Mouse (Mus musculus) limb, embryonic 13.5 days (tissue): ENCODE results near the gene Gpr108. TPM values are rescaled to one million over a fixed set of nuclear protein-coding genes. Genes with fewer than 3 reads are reported as not detected.

Experiments used
- ATAC-seq: fragments of 200-750 bp; cut with Nextera tagmentation; 2 replicates; pipeline ENCODE4 v1.8.0; 2017; ENCODE audit warnings: low read depth, moderate number of reproducible peaks, moderate TSS enrichment; ENCODE audit not compliant: low FRiP score
- H3K27ac ChIP-seq: fragments of 300-500 bp; sonication (generic); 2 replicates; pipeline ENCODE4 v1.5.1; 2015; ENCODE audit warnings: inconsistent platforms, mild to moderate bottlenecking, moderate library complexity
- H3K27me3 ChIP-seq: fragments of 300-500 bp; sonication (generic); 2 replicates; pipeline ENCODE4 v1.6.1; 2015; ENCODE audit warnings: mild to moderate bottlenecking, inconsistent platforms
- H3K36me3 ChIP-seq: fragments of 300-500 bp; sonication (generic); 2 replicates; pipeline ENCODE4 v1.6.1; 2015; ENCODE audit warnings: inconsistent platforms, mild to moderate bottlenecking, moderate library complexity
- H3K4me1 ChIP-seq: fragments of 300-500 bp; sonication (generic); 2 replicates; pipeline ENCODE4 v1.6.1; 2015; ENCODE audit warnings: inconsistent platforms
- H3K4me2 ChIP-seq: fragments of 300-500 bp; sonication (generic); replicated peaks from 2 replicates; pipeline ENCODE4 v1.6.1; 2015; ENCODE audit warnings: inconsistent platforms, mild to moderate bottlenecking, moderate library complexity
- H3K4me3 ChIP-seq: fragments of 300-500 bp; sonication (generic); 2 replicates; pipeline ENCODE4 v1.5.1; 2015; ENCODE audit warnings: moderate library complexity, mild to moderate bottlenecking, inconsistent platforms
- H3K9ac ChIP-seq: fragments of 300-500 bp; sonication (generic); 2 replicates; pipeline ENCODE4 v1.6.1; 2015; ENCODE audit warnings: mild to moderate bottlenecking, inconsistent platforms
- H3K9me3 ChIP-seq: fragments of 300-500 bp; sonication (generic); 2 replicates; pipeline ENCODE4 v1.6.1; 2016; ENCODE audit warnings: inconsistent platforms
- WGBS: fragments of 180-500 bp; shearing (Covaris S2); methylation state at CpG from one replicate; pipeline ENCODE4 v1.1.7; 2015; 5-methylcytosine and 5-hydroxymethylcytosine counted together
- polyA plus RNA-seq: library from polyadenylated mRNA; unstranded; fragments of >200 nt; fragmentation: Nextera tagmentation; extraction: Ambion mirVana; gene quantifications from 2 replicates; pipeline ENCODE4 v1.2.1, GENCODE M21; 2015

Gene Gpr108
- polyA plus RNA-seq, 1 experiment from 2014 or later = 34.5 TPM

GRCm38 (mm10) chr17:57233038-57233437, 15.2 kb downstream of the Gpr108 start:
- WGBS = 43% methylated on average over 7 of the region's 7 CpGs
- 0 out of 2 replicates have a peak, but pooled peaks have one; percentile 9 for ATAC-seq
- Histone ChIP-seq H3K4me3 (no peak overlapping the region), H3K4me2 (no peak overlapping the region), H3K4me1 (no peaks in the 10 kb centered on the region), H3K9me3 (no peaks in the 10 kb centered on the region), H3K36me3 (peaks cover 39% of the 10 kb centered on the region), H3K27me3 (peaks cover 4% of the 10 kb centered on the region; the same call in 1 of the 2 replicates), H3K27ac (no peak overlapping the region), H3K9ac (no peak overlapping the region)

GRCm38 (mm10) chr17:57232200-57232599, 16.0 kb downstream of the Gpr108 start:
- WGBS = 79% methylated on average over 1 of the region's 1 CpGs
- H3K9me3 ChIP-seq = no peaks in the 10 kb centered on the region
- no peaks in the 10 kb centered on the region for H3K4me1 ChIP-seq
- no peak overlapping the region for H3K4me2 ChIP-seq
- peaks cover 4% of the 10 kb centered on the region; the same call in 1 of the 2 replicates for H3K27me3 ChIP-seq
- no peak overlapping the region for H3K27ac ChIP-seq
- H3K36me3 ChIP-seq = peaks cover 31% of the 10 kb centered on the region
- H3K9ac ChIP-seq = no peak overlapping the region
- no peak for ATAC-seq
- H3K4me3 ChIP-seq = no peak overlapping the region

- Histone ChIP-seq H3K4me1 (no peaks in the 10 kb centered on the region), H3K36me3 (peaks cover 22% of the 10 kb centered on the region), H3K27me3 (peaks cover 9% of the 10 kb centered on the region; the same call in 1 of the 2 replicates), H3K4me3 (no peak overlapping the region), H3K9ac (no peak overlapping the region), H3K4me2 (no peak overlapping the region), H3K9me3 (no peaks in the 10 kb centered on the region), H3K27ac (no peak overlapping the region)
- no peak for ATAC-seq
Observed at GRCm38 (mm10) chr17:57231321-57231771, 16.9 kb downstream of the Gpr108 start.

- no peak overlapping the region for H3K4me3 ChIP-seq
- H3K4me2 ChIP-seq = no peak overlapping the region
- 59% methylated on average over 6 of the region's 6 CpGs for WGBS
- H3K27ac ChIP-seq = no peak overlapping the region
- no peak overlapping the region for H3K9ac ChIP-seq
- peaks cover 15% of the 10 kb centered on the region; the same call in 1 of the 2 replicates for H3K27me3 ChIP-seq
- H3K36me3 ChIP-seq = peaks cover 16% of the 10 kb centered on the region
- no peak for ATAC-seq
- no peaks in the 10 kb centered on the region for H3K9me3 ChIP-seq
- H3K4me1 ChIP-seq = no peaks in the 10 kb centered on the region
Observed at GRCm38 (mm10) chr17:57230728-57231125, 17.5 kb downstream of the Gpr108 start.

DNA sequence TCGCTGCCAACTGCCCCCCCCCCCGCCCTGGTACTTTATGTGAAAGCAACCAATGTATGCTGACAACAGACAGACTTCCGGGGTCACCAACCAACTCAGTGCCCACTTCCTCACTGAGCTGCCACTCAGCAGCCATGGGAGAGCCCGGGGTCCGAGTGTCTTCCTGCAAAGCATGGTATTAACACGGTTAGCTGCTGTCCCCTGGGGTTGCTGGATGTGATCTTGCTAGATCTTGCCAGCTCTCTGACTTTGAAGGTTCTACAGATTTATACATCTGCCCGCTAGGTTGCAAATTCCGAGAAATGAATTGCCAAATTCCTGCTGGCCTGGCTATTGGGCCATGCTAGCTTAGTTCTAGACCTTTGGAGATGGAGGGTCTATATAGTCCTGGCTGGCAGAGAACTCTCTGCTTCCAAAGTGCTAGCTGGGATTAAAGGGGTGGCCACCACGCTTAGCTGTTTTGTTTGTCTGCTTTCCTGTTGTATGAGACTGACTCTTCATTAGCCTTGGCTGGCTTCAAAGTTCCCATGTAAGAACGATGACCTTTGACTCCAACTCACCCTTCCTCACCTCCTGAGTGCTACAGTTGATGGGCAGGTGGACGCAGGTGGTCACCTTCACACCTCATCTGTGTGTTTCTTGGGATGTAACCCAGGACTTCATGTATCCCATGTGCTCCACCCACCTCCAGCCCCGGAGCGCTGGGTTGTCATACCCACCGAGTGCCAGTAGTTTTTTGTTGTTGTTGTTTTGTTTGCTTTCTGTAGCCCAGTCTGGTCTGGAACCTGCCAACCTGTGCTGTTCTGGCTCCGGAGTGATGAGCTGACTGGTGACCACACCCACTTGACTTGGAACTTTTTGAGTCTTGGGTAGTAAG, 18.2 kb downstream of the Gpr108 start:
- H3K4me2 ChIP-seq = no peak overlapping the region
- H3K27ac ChIP-seq = no peak overlapping the region
- 81% methylated on average over 15 of the region's 15 CpGs for WGBS
- no peaks in the 10 kb centered on the region for H3K4me1 ChIP-seq
- H3K27me3 ChIP-seq = peaks cover 21% of the 10 kb centered on the region; the same call in 1 of the 2 replicates
- H3K9me3 ChIP-seq = no peaks in the 10 kb centered on the region
- peaks cover 10% of the 10 kb centered on the region for H3K36me3 ChIP-seq
- no peak overlapping the region for H3K9ac ChIP-seq
- H3K4me3 ChIP-seq = no peak overlapping the region
- ATAC-seq = no peak

- Histone ChIP-seq H3K36me3 (no peaks in the 10 kb centered on the region), H3K27me3 (peaks cover 33% of the 10 kb centered on the region; the same call in 1 of the 2 replicates)
- 76% methylated on average over 3 of the region's 3 CpGs for WGBS
Observed at GRCm38 (mm10) chr17:57228873-57229272, 19.4 kb downstream of the Gpr108 start.

GRCm38 (mm10) chr17:57228014-57228413, 20.2 kb downstream of the Gpr108 start, which contains the start of gene C3:
TSS of gene C3 (minus strand) at chr17:57228136.
- 68% methylated on average over 3 of the region's 3 CpGs for WGBS
- H3K4me3 ChIP-seq = no peak within 1 kb of the TSS

More at GRCm38 (mm10) chr17:57228873-57229272, 19.4 kb downstream of the Gpr108 start:
- no peaks in the 10 kb centered on the region for H3K9me3 ChIP-seq
- H3K4me3 ChIP-seq = no peak overlapping the region
- no peak overlapping the region for H3K9ac ChIP-seq
- no peak for ATAC-seq
- H3K4me1 ChIP-seq = no peaks in the 10 kb centered on the region
- no peak overlapping the region for H3K4me2 ChIP-seq
- H3K27ac ChIP-seq = no peak overlapping the region

DNA sequence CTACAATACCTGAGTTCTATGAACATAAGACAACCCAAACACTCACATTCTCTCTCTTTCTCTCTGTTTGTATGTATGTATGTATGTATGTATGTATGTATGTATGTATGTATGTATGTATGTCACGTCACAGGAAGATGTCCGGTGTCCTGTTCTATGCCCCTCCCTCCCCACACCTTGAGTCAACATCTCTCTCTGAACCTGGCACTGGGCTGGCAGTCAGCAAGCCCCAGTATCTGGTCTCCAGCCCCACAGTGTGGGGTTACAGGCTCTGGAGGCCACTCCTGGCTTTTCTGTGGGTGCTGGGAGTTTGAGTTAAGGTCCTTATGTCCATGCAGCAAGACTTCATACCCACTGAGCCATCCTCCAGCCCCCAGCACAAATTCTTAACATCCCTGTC, 20.8 kb downstream of the Gpr108 start:
- Histone ChIP-seq H3K36me3 (no peaks in the 10 kb centered on the region), H3K4me1 (no peaks in the 10 kb centered on the region), H3K27me3 (peaks cover 45% of the 10 kb centered on the region; the same call in 1 of the 2 replicates), H3K27ac (no peak overlapping the region), H3K4me3 (no peak overlapping the region), H3K9me3 (no peaks in the 10 kb centered on the region), H3K4me2 (no peak overlapping the region), H3K9ac (no peak overlapping the region)
- ATAC-seq = no peak
- 100% methylated on average over 2 of the region's 2 CpGs for WGBS

More at GRCm38 (mm10) chr17:57228014-57228413, 20.2 kb downstream of the Gpr108 start, which contains the start of gene C3:
- H3K27ac ChIP-seq = no peak within 1 kb of the TSS
- H3K27me3 ChIP-seq = peaks cover 41% of the 10 kb centered on the region; the same call in 1 of the 2 replicates
- H3K4me1 ChIP-seq = no peaks in the 10 kb centered on the region
- H3K36me3 ChIP-seq = no peaks in the 10 kb centered on the region
- H3K9me3 ChIP-seq = no peaks in the 10 kb centered on the region
- H3K9ac ChIP-seq = no peak within 1 kb of the TSS
- ATAC-seq = no peak
- H3K4me2 ChIP-seq = no peak within 1 kb of the TSS

GRCm38 (mm10) chr17:57223313-57223712, 24.9 kb downstream of the Gpr108 start:
- Histone ChIP-seq H3K4me2 (no peak overlapping the region), H3K9me3 (no peaks in the 10 kb centered on the region), H3K36me3 (no peaks in the 10 kb centered on the region), H3K27me3 (peaks cover 42% of the 10 kb centered on the region), H3K27ac (no peak overlapping the region), H3K9ac (no peak overlapping the region), H3K4me1 (no peaks in the 10 kb centered on the region), H3K4me3 (no peak overlapping the region)
- no peak for ATAC-seq
- WGBS = 78% methylated on average over 9 of the region's 9 CpGs

GRCm38 (mm10) chr17:57221911-57222310, 26.3 kb downstream of the Gpr108 start:
- Histone ChIP-seq H3K27me3 (peaks cover 44% of the 10 kb centered on the region), H3K4me2 (no peak overlapping the region), H3K36me3 (no peaks in the 10 kb centered on the region), H3K4me3 (no peak overlapping the region), H3K9ac (no peak overlapping the region), H3K4me1 (no peaks in the 10 kb centered on the region), H3K9me3 (no peaks in the 10 kb centered on the region), H3K27ac (no peak overlapping the region)
- ATAC-seq = no peak
- WGBS = 73% methylated on average over 4 of the region's 4 CpGs

DNA sequence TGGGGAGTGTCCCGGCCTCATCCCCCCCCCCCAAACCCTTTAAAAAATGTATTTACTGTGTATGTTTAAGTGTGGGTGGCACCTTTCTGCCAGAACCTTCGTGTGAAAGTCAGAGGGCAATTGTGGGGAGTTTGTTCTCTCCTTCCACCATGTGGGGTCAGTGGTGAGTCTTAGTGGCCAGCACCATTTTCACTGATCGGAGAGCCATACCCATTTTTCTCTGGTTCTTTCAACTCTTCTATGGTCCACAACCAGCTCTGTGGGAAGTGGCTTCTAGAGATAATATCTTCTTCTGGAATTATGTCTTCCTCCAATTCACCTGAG, 28.4 kb downstream of the Gpr108 start:
- Histone ChIP-seq H3K4me3 (no peak overlapping the region), H3K4me1 (no peaks in the 10 kb centered on the region), H3K9me3 (no peaks in the 10 kb centered on the region), H3K27me3 (peaks cover 27% of the 10 kb centered on the region), H3K27ac (no peak overlapping the region), H3K36me3 (no peaks in the 10 kb centered on the region), H3K9ac (no peak overlapping the region), H3K4me2 (no peak overlapping the region)
- no peak for ATAC-seq
- 21% methylated on average over 3 of the region's 3 CpGs for WGBS

DNA sequence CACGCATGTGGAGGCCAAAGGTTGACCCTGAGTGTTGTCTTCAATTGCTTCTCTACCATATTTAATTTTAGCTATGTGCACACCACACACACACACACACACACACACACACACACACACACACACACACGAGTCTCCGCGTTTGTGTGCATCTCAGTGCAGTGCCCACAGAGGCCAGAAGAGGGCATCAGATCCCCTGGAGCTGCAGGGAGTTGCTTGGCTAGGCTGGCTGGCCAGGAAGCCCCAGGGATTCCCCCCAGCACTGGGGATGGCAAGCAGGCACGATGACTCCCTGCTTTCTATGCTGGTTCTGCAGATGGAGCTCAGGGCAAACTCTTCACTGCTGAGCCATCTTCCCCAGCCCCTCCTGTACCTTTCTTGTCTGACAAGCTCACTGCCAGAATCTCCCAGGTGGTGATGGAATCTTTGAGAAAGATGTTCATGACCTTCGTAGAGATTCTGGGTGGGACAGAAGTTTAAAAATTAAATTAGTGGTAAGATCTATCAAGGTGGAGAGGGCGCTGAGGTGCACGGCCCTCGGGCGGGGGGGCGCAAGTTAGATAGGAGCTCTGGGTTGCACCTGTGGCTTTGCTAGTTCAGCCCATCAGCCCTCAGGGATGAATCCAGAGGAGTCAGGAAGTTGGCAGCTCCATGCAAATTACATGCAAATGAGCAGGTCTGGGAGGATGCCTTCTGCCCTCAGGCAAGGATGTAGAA, 28.9 kb downstream of the Gpr108 start:
- no peaks in the 10 kb centered on the region for H3K36me3 ChIP-seq
- H3K4me3 ChIP-seq = no peak overlapping the region
- no peaks in the 10 kb centered on the region for H3K9me3 ChIP-seq
- H3K4me1 ChIP-seq = no peaks in the 10 kb centered on the region
- WGBS = 23% methylated on average over 11 of the region's 11 CpGs
- H3K27me3 ChIP-seq = peaks cover 23% of the 10 kb centered on the region
- no peak for ATAC-seq
- H3K27ac ChIP-seq = no peak overlapping the region
- no peak overlapping the region for H3K9ac ChIP-seq
- no peak overlapping the region for H3K4me2 ChIP-seq
